Mouse (Mus musculus) C3H10T1/2 (cell line): Measurements from ENCODE around the gene Olfr548-ps1. TPM values are rescaled to one million over a fixed set of nuclear protein-coding genes. Genes with fewer than 3 reads are reported as not detected.

Source experiments
- polyA plus RNA-seq, 2 experiments: library from polyadenylated mRNA; unstranded; fragments of >200 nt; fragmentation: generic; extraction: Trizol; gene quantifications; one replicate each; pipeline ENCODE4 v1.2.1; 2012; ENCODE audit warnings: missing spikeins in 2 of 2

Gene Olfr548-ps1
- not detected for polyA plus RNA-seq

GRCm38 (mm10) chr7:102540596-102540995, at the start of gene Olfr548-ps1:
TSS of gene Olfr548-ps1 (plus strand) at chr7:102540896.

DNA sequence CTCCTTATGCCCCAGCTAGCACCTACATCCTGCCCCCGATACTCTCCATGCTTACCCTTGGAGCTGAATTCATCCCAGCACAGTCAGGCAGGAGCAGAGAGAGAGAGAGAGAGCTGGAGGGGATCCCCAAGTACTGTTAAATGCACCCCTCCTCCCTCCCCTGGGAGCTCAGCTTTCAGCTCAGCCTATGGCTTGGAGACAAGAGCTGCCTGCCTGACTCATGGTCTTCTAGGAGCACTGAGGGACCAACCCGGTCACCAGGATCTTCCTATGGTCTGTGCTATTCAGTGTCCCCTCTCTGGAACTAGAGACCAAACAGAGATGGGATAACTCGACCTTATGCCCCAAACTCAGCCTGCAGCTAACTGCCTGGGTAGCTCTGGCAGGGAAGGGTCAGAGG, 41.2 kb upstream of the Olfr548-ps1 start, which contains the start of gene Olfr545:
Gene Olfr545 (minus strand): TSS at position 101 of the 400 bp plus-strand sequence.

DNA sequence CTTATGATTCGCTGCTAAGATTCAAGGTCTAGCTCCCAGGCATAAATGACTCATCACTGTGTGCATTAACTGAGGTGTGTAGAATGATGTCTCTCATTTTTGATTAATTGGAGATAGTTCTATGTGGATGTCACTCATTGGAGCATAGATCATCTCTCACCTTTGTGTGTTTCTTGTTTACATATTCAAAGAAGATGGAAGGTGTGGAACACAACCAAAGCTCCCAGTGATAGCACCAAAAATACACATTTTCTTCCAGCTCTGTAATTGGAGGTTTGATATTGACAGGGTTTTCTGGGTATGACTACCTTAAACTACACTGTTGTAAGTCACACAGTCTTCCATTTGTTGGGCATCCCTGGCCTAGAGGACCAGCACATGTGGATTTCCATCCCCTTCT, 6.2 kb upstream of the Olfr548-ps1 start, which contains the start of gene Olfr547:
Gene Olfr547 (plus strand): TSS at position 301 of the 400 bp plus-strand sequence.

DNA sequence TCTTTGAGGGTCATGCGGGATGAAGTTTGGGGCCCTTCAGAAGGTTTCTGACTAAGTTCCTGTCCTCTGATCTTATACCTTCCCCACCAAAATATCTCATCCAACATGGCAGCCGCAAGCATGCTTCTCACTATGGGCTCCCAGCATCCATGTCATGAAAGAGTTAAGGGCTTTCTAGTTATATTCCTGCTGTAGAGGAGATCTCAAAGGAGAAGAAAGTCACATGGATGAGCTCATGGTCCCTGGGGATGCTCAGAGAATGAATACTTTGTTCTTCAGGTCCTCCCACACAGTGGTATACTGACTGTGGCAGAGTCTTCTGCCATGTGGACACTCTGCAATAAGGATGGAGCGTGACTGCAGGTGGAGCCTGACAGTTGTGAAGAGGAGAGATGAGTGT, 8.9 kb downstream of the Olfr548-ps1 start, which contains the start of gene Olfr549:
Gene Olfr549 (plus strand): TSS at position 301 of the 400 bp plus-strand sequence.

DNA sequence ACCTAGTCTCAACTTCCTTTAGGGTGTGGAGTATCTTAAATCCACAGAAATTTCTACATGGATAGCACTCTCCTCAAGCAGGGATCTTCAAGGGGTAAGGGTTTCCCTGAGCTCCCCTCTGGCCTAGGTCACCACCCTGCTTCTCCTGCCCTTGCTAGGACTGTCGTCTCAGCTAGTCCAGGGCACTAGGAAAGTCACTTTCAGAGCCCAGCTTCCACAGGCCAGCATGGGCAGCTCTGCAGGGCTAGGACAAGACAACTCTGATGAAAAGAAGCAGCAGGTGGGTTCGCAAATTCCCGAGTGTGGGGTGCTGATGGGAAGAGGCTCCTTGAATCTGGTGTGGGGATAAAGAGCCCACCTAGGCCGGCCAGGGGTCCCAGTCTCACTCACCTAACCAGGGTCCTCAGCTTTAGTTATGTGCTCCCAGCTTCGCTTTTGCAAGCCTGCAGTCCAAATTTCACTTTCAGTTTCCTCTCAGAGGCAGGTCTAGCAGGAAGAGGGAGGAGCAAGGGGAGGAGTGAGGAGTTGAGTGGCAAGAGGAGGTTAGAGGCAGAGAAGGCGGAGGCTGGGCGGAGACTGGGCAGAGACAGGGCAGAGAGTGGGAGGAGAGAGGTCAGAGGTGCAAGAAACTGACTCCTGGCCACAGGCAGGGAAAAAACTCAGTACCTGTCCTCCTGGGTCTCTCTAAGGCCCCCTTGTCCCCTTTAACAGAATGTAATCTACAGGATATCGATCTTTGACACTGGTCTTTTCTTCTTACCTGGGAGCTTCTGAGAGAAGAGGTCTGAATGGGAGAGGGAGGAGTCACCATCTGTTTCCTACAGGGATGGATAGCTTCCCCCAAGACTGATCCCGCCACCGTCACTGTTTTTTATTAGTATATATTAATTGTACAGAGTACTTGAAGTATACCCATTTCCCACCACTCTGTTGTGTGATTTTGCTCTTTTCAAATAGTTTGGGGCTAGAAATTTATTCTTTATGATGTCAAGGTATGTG, 24.6 kb downstream of the Olfr548-ps1 start, which contains the start of gene Trim21:
Gene Trim21 (minus strand): TSS at position 488 of the 999 bp plus-strand sequence.

GRCm38 (mm10) chr7:102571142-102571541, 30.4 kb downstream of the Olfr548-ps1 start, which contains the start of gene Olfr550:
TSS of gene Olfr550 (plus strand) at chr7:102571442.

GRCm38 (mm10) chr7:102591786-102592185, 51.1 kb downstream of the Olfr548-ps1 start, which contains the start of gene Olfr551:
TSS of gene Olfr551 (minus strand) at chr7:102591886.

Other genes with a start within 250 kb of the Olfr548-ps1 start
- 10 to 100 TPM; 24.7 to 75.1 TPM for gene Rrm1, start 99.2 kb upstream of the Olfr548-ps1 start, polyA plus RNA-seq
- gene Olfr543, start 59.2 kb upstream of the Olfr548-ps1 start, polyA plus RNA-seq, result under 1 TPM in 1 of 2 experiments, not detected in 1; 0.12 TPM
- under 1 TPM in 1 of 2 experiments, not detected in 1; 0.04 TPM for gene Olfr544, start 52.6 kb upstream of the Olfr548-ps1 start, polyA plus RNA-seq
- gene Olfr545, start 41.3 kb upstream of the Olfr548-ps1 start, polyA plus RNA-seq, result not detected
- not detected for gene Olfr547, start 6.1 kb upstream of the Olfr548-ps1 start, polyA plus RNA-seq
- not detected for gene Olfr549, start 9.0 kb downstream of the Olfr548-ps1 start, polyA plus RNA-seq
- gene Trim21, start 24.6 kb downstream of the Olfr548-ps1 start, polyA plus RNA-seq, result 1 to 10 TPM in 1 of 2 experiments, under 1 TPM in 1; 0.23 to 3.9 TPM
- gene Olfr550, start 30.5 kb downstream of the Olfr548-ps1 start, polyA plus RNA-seq, result not detected
- gene Olfr551, start 51.0 kb downstream of the Olfr548-ps1 start, polyA plus RNA-seq, result not detected
- gene Olfr552, start 56.9 kb downstream of the Olfr548-ps1 start, polyA plus RNA-seq, result not detected
- not detected for gene Olfr553, start 77.3 kb downstream of the Olfr548-ps1 start, polyA plus RNA-seq
- not detected for gene Olfr554, start 97.5 kb downstream of the Olfr548-ps1 start, polyA plus RNA-seq
- not detected for gene Olfr555, start 117.9 kb downstream of the Olfr548-ps1 start, polyA plus RNA-seq
- not detected for gene Olfr556, start 124.0 kb downstream of the Olfr548-ps1 start, polyA plus RNA-seq
- 1 to 10 TPM in 1 of 2 experiments, under 1 TPM in 1; 0.36 to 3.6 TPM for gene Trim68, start 146.4 kb downstream of the Olfr548-ps1 start, polyA plus RNA-seq
- not detected for gene Olfr557, start 155.0 kb downstream of the Olfr548-ps1 start, polyA plus RNA-seq
- not detected for gene Olfr558, start 161.3 kb downstream of the Olfr548-ps1 start, polyA plus RNA-seq
- not detected for gene Olfr33, start 178.2 kb downstream of the Olfr548-ps1 start, polyA plus RNA-seq
- not detected for gene Olfr559, start 186.6 kb downstream of the Olfr548-ps1 start, polyA plus RNA-seq
- gene Olfr560, start 218.5 kb downstream of the Olfr548-ps1 start, polyA plus RNA-seq, result not detected
- gene Olfr78, start 218.6 kb downstream of the Olfr548-ps1 start, polyA plus RNA-seq, result not detected
- not detected for gene Olfr561, start 230.3 kb downstream of the Olfr548-ps1 start, polyA plus RNA-seq